In genomic region chr9:86682278-86682677, GRCm38 (mm10) we compare ENCODE assay signal across 21 mouse cellular contexts. TPM values are rescaled to one million over a fixed set of nuclear protein-coding genes. Genes with fewer than 3 reads are reported as not detected.
A peak's percentile ranks its signal among the peaks of the same experiment; 100 is the strongest.
DNase-seq lines count a peak whose midpoint lies in the region; ATAC-seq and TF ChIP-seq lines count a peak whose summit lies in the region.
"Had no signal": no experiment of that assay in that cellular context is flagged by ENCODE, and none has a peak within 500 bp of the region (broad histone marks: within the 10 kb centered on the region; RNA-seq: fewer than 3 reads in every experiment).

No protein-coding gene starts in this region.

- no peak overlapping the region for H3K9ac ChIP-seq in forebrain, embryonic 15.5 days (replicated peaks)
- no peak overlapping the region for H3K9ac ChIP-seq in forebrain, embryonic 13.5 days
- H3K9ac ChIP-seq in forebrain, postnatal 0 days, result no peak overlapping the region
- no peak overlapping the region for H3K9ac ChIP-seq in forebrain, embryonic 11.5 days (ENCODE audit: low read length)
- H3K9ac ChIP-seq: embryonic facial prominence, embryonic 12.5 days had no signal

- DNase-seq in forebrain, postnatal 0 days, result peak; percentile 24
- DNase-seq in forebrain, embryonic 11.5 days (ENCODE audit: low spot score), result no peak
- peak; percentile 68 for DNase-seq in heart, adult 11 months
- no peak for DNase-seq in heart, postnatal 25 days (ENCODE audit: low spot score)
- DNase-seq: adrenal gland, adult 8-10 months; adrenal gland, postnatal 14 days; adrenal gland, postnatal 36 days; B cell, adult 2 months; cerebellum, adult 11-12 months; cerebellum, adult 2 months; cerebellum, adult 9-10 months; cerebellum, postnatal 25 days had no signal

- intact Hi-C loops in heart, postnatal 25 days (cut with DNase I), result no loop called here

- peaks cover 7% of the 10 kb centered on the region for H3K4me1 ChIP-seq in forebrain, embryonic 15.5 days
- H3K4me1 ChIP-seq in forebrain, embryonic 13.5 days, result no peaks in the 10 kb centered on the region
- no peaks in the 10 kb centered on the region for H3K4me1 ChIP-seq in forebrain, postnatal 0 days (ENCODE audit: insufficient read depth)
- H3K4me1 ChIP-seq in forebrain, embryonic 11.5 days (replicated peaks; ENCODE audit: control insufficient read depth, insufficient read depth, low read length), result 0 out of 2 replicates have a peak, but pooled peaks cover 2% of the 10 kb centered on the region

- no peaks in the 10 kb centered on the region for H3K27me3 ChIP-seq in forebrain, embryonic 15.5 days
- H3K27me3 ChIP-seq in forebrain, embryonic 13.5 days, result no peaks in the 10 kb centered on the region
- no peaks in the 10 kb centered on the region for H3K27me3 ChIP-seq in forebrain, postnatal 0 days (ENCODE audit: insufficient read depth, low read length)
- no peaks in the 10 kb centered on the region for H3K27me3 ChIP-seq in forebrain, embryonic 11.5 days (ENCODE audit: control insufficient read depth, insufficient read depth, low read length)
- H3K27me3 ChIP-seq: CH12.LX; embryonic facial prominence, embryonic 12.5 days; Patski had no signal

- H3K9me3 ChIP-seq in forebrain, embryonic 15.5 days, result no peaks in the 10 kb centered on the region
- no peaks in the 10 kb centered on the region for H3K9me3 ChIP-seq in forebrain, embryonic 13.5 days (replicated peaks)
- H3K9me3 ChIP-seq in forebrain, postnatal 0 days (ENCODE audit: low read length), result no peaks in the 10 kb centered on the region
- H3K9me3 ChIP-seq in forebrain, embryonic 11.5 days (ENCODE audit: control insufficient read depth, low read length), result no peaks in the 10 kb centered on the region
- H3K9me3 ChIP-seq: embryonic facial prominence, embryonic 10.5 days; embryonic facial prominence, embryonic 12.5 days; G1E had no signal

- WGBS in forebrain, embryonic 15.5 days, result 81% methylated on average over 4 of the region's 4 CpGs
- 88% methylated on average over 4 of the region's 4 CpGs for WGBS in forebrain, embryonic 13.5 days
- WGBS in forebrain, postnatal 0 days, result 77% methylated on average over 4 of the region's 4 CpGs
- WGBS in forebrain, embryonic 11.5 days, result 89% methylated on average over 4 of the region's 4 CpGs

- H3K27ac ChIP-seq in forebrain, embryonic 15.5 days (replicated peaks), result 0 out of 2 replicates have a peak overlapping the region, but pooled peaks have one; percentile 15
- H3K27ac ChIP-seq in forebrain, embryonic 13.5 days, result no peak overlapping the region
- H3K27ac ChIP-seq in forebrain, postnatal 0 days (ENCODE audit: low read depth, low read length), result no peak overlapping the region
- H3K27ac ChIP-seq in forebrain, embryonic 11.5 days (ENCODE audit: low read depth, low read length), result no peak overlapping the region
- H3K27ac ChIP-seq: embryonic facial prominence, embryonic 10.5 days; embryonic facial prominence, embryonic 12.5 days had no signal

- no peak overlapping the region for H3K4me2 ChIP-seq in forebrain, embryonic 15.5 days (replicated peaks)
- H3K4me2 ChIP-seq in forebrain, embryonic 13.5 days, result no peak overlapping the region
- no peak overlapping the region for H3K4me2 ChIP-seq in forebrain, postnatal 0 days (ENCODE audit: low read depth)
- H3K4me2 ChIP-seq in forebrain, embryonic 11.5 days (ENCODE audit: low read depth, low read length, severe bottlenecking), result no peak overlapping the region
- H3K4me2 ChIP-seq: embryonic facial prominence, embryonic 12.5 days had no signal

- ATAC-seq in forebrain, embryonic 15.5 days (replicated peaks), result no peak
- no peak for ATAC-seq in forebrain, embryonic 13.5 days
- ATAC-seq in forebrain, postnatal 0 days, result peak; percentile 53; the same call in 1 of the 2 replicates
- ATAC-seq in forebrain, embryonic 11.5 days (replicated peaks; ENCODE audit: low FRiP score), result no peak
- ATAC-seq: activated CD4-positive, CD25-positive, alpha-beta regulatory T cell, adult 4 months; CD4-positive, CD25-positive, alpha-beta regulatory T cell, adult 4 months; Patski had no signal

- no peak overlapping the region for H3K4me3 ChIP-seq in forebrain, embryonic 15.5 days
- H3K4me3 ChIP-seq in forebrain, embryonic 13.5 days, result no peak overlapping the region
- no peak overlapping the region for H3K4me3 ChIP-seq in forebrain, postnatal 0 days (ENCODE audit: low read depth, low read length)
- H3K4me3 ChIP-seq in forebrain, embryonic 11.5 days (ENCODE audit: low read depth, low read length), result no peak overlapping the region
- H3K4me3 ChIP-seq: embryonic facial prominence, embryonic 10.5 days; embryonic facial prominence, embryonic 12.5 days had no signal

- TF ChIP-seq CTCF in forebrain, postnatal 0 days (IDR thresholded peaks at IDR 0.05; ENCODE audit: low read depth), result no peak

- no peaks in the 10 kb centered on the region for H3K36me3 ChIP-seq in forebrain, embryonic 15.5 days
- H3K36me3 ChIP-seq in forebrain, embryonic 13.5 days (ENCODE audit: poor library complexity, severe bottlenecking), result no peaks in the 10 kb centered on the region
- H3K36me3 ChIP-seq in forebrain, postnatal 0 days (ENCODE audit: insufficient read depth), result no peaks in the 10 kb centered on the region
- no peaks in the 10 kb centered on the region for H3K36me3 ChIP-seq in forebrain, embryonic 11.5 days (ENCODE audit: control insufficient read depth, insufficient read depth, low read length)
- H3K36me3 ChIP-seq: embryonic facial prominence, embryonic 10.5 days; embryonic facial prominence, embryonic 12.5 days had no signal

RNA-seq across cellular contexts. Expression of gene Me1, which starts 13.5 kb away (rescaled TPM):
- polyA plus RNA-seq in forebrain, embryonic 15.5 days (2015; fragmentation: Nextera tagmentation; extraction: Ambion mirVana), result 16.3 and 20.2 TPM in 2 replicates
- polyA plus RNA-seq in forebrain, embryonic 13.5 days (2015; fragmentation: Nextera tagmentation; extraction: Ambion mirVana), result 8.1 and 9.5 TPM in 2 replicates
- 26.2 and 26.6 TPM in 2 replicates for total RNA-seq in forebrain, postnatal 0 days (2014; rRNA removed)
- polyA plus RNA-seq in forebrain, postnatal 0 days (2015; fragmentation: Nextera tagmentation; extraction: Ambion mirVana), result 38.4 and 47.2 TPM in 2 replicates
- polyA plus RNA-seq in forebrain, embryonic 11.5 days (2014; fragmentation: Nextera tagmentation; extraction: Ambion mirVana), result 10.7 and 11.2 TPM in 2 replicates
- total RNA-seq in heart, postnatal 25 days (2021), result 10 to 100 TPM; 86.7 to 92.3 TPM
- polyA plus RNA-seq: activated CD4-positive, CD25-positive, alpha-beta regulatory T cell, adult 4 months; CD4-positive, CD25-positive, alpha-beta regulatory T cell, adult 4 months had no signal

Comparison
In these comparisons a context has a peak if more than half of its experiments do, and no peak if none do; other contexts are left out.
1. DNase-seq: peak in forebrain, postnatal 0 days (single experiment) and heart, adult 11 months (single experiment); none in forebrain, embryonic 11.5 days (single experiment) and heart, postnatal 25 days (single experiment).